Mouse (Mus musculus): ENCODE results near the gene Serpind1. TPM values are rescaled to one million over a fixed set of nuclear protein-coding genes. Genes with fewer than 3 reads are reported as not detected.

Gene Serpind1
- polyA plus RNA-seq, 1 experiment from 2014 or later, result 0.69 TPM

DNA sequence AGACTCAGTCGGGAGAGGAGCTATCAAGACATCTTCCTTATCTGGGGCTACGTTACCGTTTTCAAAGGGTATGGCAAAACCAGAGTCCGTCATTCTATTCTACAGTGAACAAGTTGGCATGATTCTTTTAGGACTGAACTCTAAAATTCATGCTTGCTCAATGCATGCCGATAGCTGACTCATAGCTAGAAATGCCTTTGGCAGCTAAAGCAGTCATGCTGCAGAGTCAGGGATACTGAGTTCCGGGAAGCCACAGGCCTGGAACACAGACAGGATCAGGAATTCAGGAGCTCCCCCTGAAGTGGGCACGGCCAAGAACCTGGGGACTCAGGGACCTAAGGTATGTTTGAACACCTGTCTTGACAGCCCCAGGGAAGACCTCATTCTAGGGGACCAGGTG is 14.6 kb upstream of the Serpind1 start:
- no peak for ATAC-seq (ENCODE audit: low FRiP score, low TSS enrichment)
- H3K4me2 ChIP-seq (replicated peaks; ENCODE audit: low read depth, low read length), result no peak overlapping the region
- no peak overlapping the region for H3K27ac ChIP-seq (ENCODE audit: low read length)
- no peaks in the 10 kb centered on the region for H3K4me1 ChIP-seq (ENCODE audit: insufficient read depth, low read length)
- no peaks in the 10 kb centered on the region for H3K27me3 ChIP-seq (ENCODE audit: insufficient read depth, low read length)
- no peaks in the 10 kb centered on the region for H3K9me3 ChIP-seq (ENCODE audit: low read length)
- WGBS, result 96% methylated on average over 7 of the region's 7 CpGs
- peaks cover 39% of the 10 kb centered on the region for H3K36me3 ChIP-seq (ENCODE audit: insufficient read depth, low read length)
- H3K4me3 ChIP-seq (ENCODE audit: low read length), result no peak overlapping the region
- H3K9ac ChIP-seq (replicated peaks; ENCODE audit: low read length), result no peak overlapping the region

DNA sequence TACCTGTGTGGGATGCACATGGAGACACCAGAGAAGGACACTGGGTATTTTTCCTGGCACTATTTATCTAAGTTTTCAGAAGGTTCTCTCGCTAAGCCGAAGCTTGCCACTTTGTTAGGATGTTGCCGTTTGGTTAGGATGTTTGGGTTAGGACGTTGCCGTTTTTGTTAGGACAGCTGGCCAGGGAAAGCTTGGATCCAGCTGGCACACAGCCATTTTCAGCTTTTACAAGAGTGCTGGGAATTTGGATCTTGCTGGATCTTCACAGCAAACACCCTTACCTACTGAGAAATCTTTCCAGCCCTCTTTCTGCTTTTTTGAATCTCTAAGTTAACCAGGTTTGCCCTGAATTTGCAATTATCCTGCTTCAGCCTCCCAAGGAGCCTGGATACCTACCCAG is 9.7 kb upstream of the Serpind1 start:
- no peaks in the 10 kb centered on the region for H3K4me1 ChIP-seq (ENCODE audit: insufficient read depth, low read length)
- no peak overlapping the region for H3K4me2 ChIP-seq (replicated peaks; ENCODE audit: low read depth, low read length)
- peaks cover 30% of the 10 kb centered on the region for H3K36me3 ChIP-seq (ENCODE audit: insufficient read depth, low read length)
- WGBS, result 77% methylated on average over 5 of the region's 5 CpGs
- H3K4me3 ChIP-seq (ENCODE audit: low read length), result no peak overlapping the region
- ATAC-seq (ENCODE audit: low FRiP score, low TSS enrichment), result no peak
- H3K9me3 ChIP-seq (ENCODE audit: low read length), result no peaks in the 10 kb centered on the region
- H3K27me3 ChIP-seq (ENCODE audit: insufficient read depth, low read length), result no peaks in the 10 kb centered on the region
- H3K9ac ChIP-seq (replicated peaks; ENCODE audit: low read length), result no peak overlapping the region
- no peak overlapping the region for H3K27ac ChIP-seq (ENCODE audit: low read length)

DNA sequence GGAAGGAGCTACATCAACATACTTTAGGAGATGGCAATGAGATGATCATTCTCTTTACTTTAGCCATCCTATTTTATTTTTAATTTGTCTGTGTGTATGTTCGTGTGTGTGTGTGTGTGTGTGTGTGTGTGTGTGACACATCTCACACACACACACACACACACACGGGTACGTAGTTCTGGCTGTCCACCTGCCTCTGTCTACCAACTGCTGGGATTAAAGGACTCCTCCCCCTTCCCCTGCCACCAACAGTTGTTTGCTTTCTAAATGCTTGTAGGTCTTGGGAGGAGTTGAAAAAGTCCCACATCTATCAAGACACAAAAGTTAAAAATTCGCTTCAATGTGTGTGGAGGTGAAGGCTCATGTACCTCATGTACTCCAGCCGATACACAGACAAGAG is 6.4 kb upstream of the Serpind1 start:
- peaks cover 21% of the 10 kb centered on the region; the same call in 1 of the 2 replicates for H3K36me3 ChIP-seq (ENCODE audit: insufficient read depth, low read length)
- H3K9me3 ChIP-seq (ENCODE audit: low read length), result no peaks in the 10 kb centered on the region
- H3K9ac ChIP-seq (replicated peaks; ENCODE audit: low read length), result no peak overlapping the region
- no peak for ATAC-seq (ENCODE audit: low FRiP score, low TSS enrichment)
- no peak overlapping the region for H3K27ac ChIP-seq (ENCODE audit: low read length)
- WGBS, result 90% methylated on average over 5 of the region's 5 CpGs
- no peak overlapping the region for H3K4me2 ChIP-seq (replicated peaks; ENCODE audit: low read depth, low read length)
- H3K27me3 ChIP-seq (ENCODE audit: insufficient read depth, low read length), result no peaks in the 10 kb centered on the region
- no peak overlapping the region for H3K4me3 ChIP-seq (ENCODE audit: low read length)
- no peaks in the 10 kb centered on the region for H3K4me1 ChIP-seq (ENCODE audit: insufficient read depth, low read length)

DNA sequence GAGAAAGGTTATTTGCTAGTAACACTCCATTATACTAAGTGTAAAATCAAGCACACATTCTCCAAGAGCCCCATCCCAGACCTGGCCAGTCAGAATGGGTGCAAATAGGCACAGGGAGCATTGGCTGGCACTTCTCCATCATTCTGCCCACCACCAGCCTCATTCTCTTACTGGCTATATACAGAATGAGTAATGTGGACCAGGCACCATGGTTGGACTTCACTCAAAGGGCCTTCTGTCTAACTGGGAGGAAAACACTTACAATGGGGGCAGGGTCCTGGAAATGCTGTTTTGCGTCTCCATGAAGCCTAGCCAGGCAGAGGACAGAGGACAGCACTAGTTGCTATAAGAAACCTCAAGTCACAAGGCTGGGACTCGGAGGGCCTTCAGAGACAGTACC is 5.1 kb upstream of the Serpind1 start:
- no peak overlapping the region for H3K27ac ChIP-seq (ENCODE audit: low read length)
- peaks cover 21% of the 10 kb centered on the region; the same call in 1 of the 2 replicates for H3K36me3 ChIP-seq (ENCODE audit: insufficient read depth, low read length)
- H3K9me3 ChIP-seq (ENCODE audit: low read length), result no peaks in the 10 kb centered on the region
- ATAC-seq (ENCODE audit: low FRiP score, low TSS enrichment), result no peak
- H3K27me3 ChIP-seq (ENCODE audit: insufficient read depth, low read length), result no peaks in the 10 kb centered on the region
- no peak overlapping the region for H3K4me2 ChIP-seq (replicated peaks; ENCODE audit: low read depth, low read length)
- H3K4me1 ChIP-seq (ENCODE audit: insufficient read depth, low read length), result no peaks in the 10 kb centered on the region
- H3K4me3 ChIP-seq (ENCODE audit: low read length), result no peak overlapping the region
- WGBS, result 91% methylated on average over 2 of the region's 2 CpGs
- H3K9ac ChIP-seq (replicated peaks; ENCODE audit: low read length), result no peak overlapping the region

DNA sequence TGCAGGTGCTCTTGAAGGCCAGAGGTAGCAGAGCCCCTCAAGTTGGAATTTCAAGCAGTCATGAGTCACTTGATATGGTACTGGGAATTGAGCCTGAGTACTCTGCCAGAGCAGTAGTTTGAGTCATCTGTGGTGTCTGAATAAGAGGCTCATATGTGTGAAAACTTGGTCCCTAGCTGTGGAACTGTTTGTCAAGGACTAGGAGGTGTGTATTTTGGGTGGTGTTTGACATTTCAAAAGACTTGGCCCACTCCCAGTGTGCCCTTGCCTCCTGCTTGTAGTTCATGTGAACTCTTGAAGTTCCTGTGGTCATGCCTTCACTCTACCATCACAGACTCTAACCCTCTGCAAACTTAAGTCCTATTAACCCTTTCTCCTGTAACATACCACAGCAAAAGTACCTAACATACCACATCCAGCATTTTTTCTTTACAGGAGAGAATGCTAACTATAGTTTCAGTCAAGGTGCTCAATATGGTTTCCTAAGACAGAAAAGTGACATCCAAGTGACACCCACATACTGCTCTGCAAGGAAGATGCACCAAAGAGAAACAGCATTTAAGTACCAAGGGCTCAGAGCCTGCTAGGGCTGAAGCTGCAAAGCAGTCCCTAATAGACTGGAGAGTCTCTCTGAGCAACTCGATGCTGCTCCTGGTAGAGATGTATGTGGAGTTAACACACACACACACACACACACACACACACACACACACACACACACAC is 1.2 kb upstream of the Serpind1 start:
- Histone ChIP-seq H3K4me2 (replicated peaks; ENCODE audit: low read depth, low read length) (no peak overlapping the region), H3K27me3 (ENCODE audit: insufficient read depth, low read length) (no peaks in the 10 kb centered on the region), H3K36me3 (ENCODE audit: insufficient read depth, low read length) (peaks cover 11% of the 10 kb centered on the region; the same call in 1 of the 2 replicates), H3K4me1 (ENCODE audit: insufficient read depth, low read length) (no peaks in the 10 kb centered on the region), H3K9ac (replicated peaks; ENCODE audit: low read length) (no peak overlapping the region), H3K4me3 (ENCODE audit: low read length) (no peak overlapping the region), H3K27ac (ENCODE audit: low read length) (no peak overlapping the region), H3K9me3 (ENCODE audit: low read length) (no peaks in the 10 kb centered on the region)
- ATAC-seq (ENCODE audit: low FRiP score, low TSS enrichment), result no peak
- WGBS, result 90% methylated on average over 1 of the region's 1 CpGs

- Histone ChIP-seq H3K36me3 (ENCODE audit: insufficient read depth, low read length) (peaks cover 3% of the 10 kb centered on the region; the same call in 1 of the 2 replicates), H3K9me3 (ENCODE audit: low read length) (no peaks in the 10 kb centered on the region), H3K4me3 (ENCODE audit: low read length) (no peak overlapping the region), H3K9ac (replicated peaks; ENCODE audit: low read length) (no peak overlapping the region), H3K4me2 (replicated peaks; ENCODE audit: low read depth, low read length) (no peak overlapping the region), H3K27me3 (ENCODE audit: insufficient read depth, low read length) (no peaks in the 10 kb centered on the region), H3K27ac (ENCODE audit: low read length) (no peak overlapping the region), H3K4me1 (ENCODE audit: insufficient read depth, low read length) (no peaks in the 10 kb centered on the region)
- 95% methylated on average over 5 of the region's 5 CpGs for WGBS
- ATAC-seq (ENCODE audit: low FRiP score, low TSS enrichment), result no peak; the same call in 1 of the 2 replicates
Measured at GRCm38 (mm10) chr16:17331855-17332254, 684 bp downstream of the Serpind1 start.

- no peaks in the 10 kb centered on the region for H3K27me3 ChIP-seq (ENCODE audit: insufficient read depth, low read length)
- ATAC-seq (ENCODE audit: low FRiP score, low TSS enrichment), result no peak
- no peaks in the 10 kb centered on the region for H3K9me3 ChIP-seq (ENCODE audit: low read length)
- H3K4me3 ChIP-seq (ENCODE audit: low read length), result no peak overlapping the region
- H3K4me1 ChIP-seq (ENCODE audit: insufficient read depth, low read length), result no peaks in the 10 kb centered on the region
- H3K4me2 ChIP-seq (replicated peaks; ENCODE audit: low read depth, low read length), result no peak overlapping the region
- H3K9ac ChIP-seq (replicated peaks; ENCODE audit: low read length), result no peak overlapping the region
- H3K27ac ChIP-seq (ENCODE audit: low read length), result no peak overlapping the region
- no peaks in the 10 kb centered on the region for H3K36me3 ChIP-seq (ENCODE audit: insufficient read depth, low read length)
Measured at GRCm38 (mm10) chr16:17334574-17334973, 3.4 kb downstream of the Serpind1 start.

DNA sequence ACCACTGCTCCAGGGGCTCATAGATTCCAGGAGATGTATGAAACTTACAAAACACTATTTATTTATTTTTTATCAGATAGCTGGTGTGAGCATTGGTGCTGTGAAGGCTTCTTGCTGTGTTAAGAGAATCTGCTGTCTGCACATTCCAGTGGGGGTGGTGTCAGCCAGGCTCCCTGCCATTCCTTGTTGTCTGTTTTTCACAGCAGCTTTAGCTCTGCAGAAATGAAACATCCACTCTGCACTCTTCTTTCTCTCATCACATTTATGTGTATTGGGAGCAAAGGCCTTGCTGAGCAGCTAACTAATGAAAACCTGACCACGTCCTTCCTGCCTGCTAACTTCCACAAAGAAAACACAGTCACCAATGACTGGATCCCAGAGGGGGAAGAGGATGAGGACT is 4.9 kb downstream of the Serpind1 start:
- 68% methylated on average over 1 of the region's 1 CpGs for WGBS
- H3K4me1 ChIP-seq (ENCODE audit: insufficient read depth, low read length), result no peaks in the 10 kb centered on the region
- H3K4me3 ChIP-seq (ENCODE audit: low read length), result no peak overlapping the region
- no peak overlapping the region for H3K27ac ChIP-seq (ENCODE audit: low read length)
- no peaks in the 10 kb centered on the region for H3K9me3 ChIP-seq (ENCODE audit: low read length)
- no peaks in the 10 kb centered on the region for H3K36me3 ChIP-seq (ENCODE audit: insufficient read depth, low read length)
- H3K27me3 ChIP-seq (ENCODE audit: insufficient read depth, low read length), result no peaks in the 10 kb centered on the region
- ATAC-seq (ENCODE audit: low FRiP score, low TSS enrichment), result no peak
- no peak overlapping the region for H3K9ac ChIP-seq (replicated peaks; ENCODE audit: low read length)
- no peak overlapping the region for H3K4me2 ChIP-seq (replicated peaks; ENCODE audit: low read depth, low read length)

DNA sequence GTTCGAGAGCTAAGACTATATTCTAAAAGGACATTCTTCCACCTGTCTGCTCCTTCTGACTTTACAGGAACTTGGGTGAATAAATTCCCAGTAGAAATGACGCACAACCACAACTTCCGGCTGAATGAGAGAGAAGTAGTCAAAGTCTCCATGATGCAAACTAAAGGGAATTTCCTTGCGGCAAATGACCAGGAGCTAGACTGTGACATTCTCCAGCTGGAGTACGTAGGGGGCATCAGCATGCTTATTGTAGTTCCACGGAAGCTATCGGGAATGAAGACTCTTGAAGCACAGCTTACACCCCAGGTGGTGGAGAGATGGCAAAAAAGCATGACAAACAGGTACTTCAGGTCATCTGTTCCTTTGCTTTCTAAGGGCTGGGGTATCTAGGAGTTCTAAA is 8.5 kb downstream of the Serpind1 start:
- Histone ChIP-seq H3K27me3 (ENCODE audit: insufficient read depth, low read length) (no peaks in the 10 kb centered on the region), H3K9me3 (ENCODE audit: low read length) (no peaks in the 10 kb centered on the region), H3K4me1 (ENCODE audit: insufficient read depth, low read length) (no peaks in the 10 kb centered on the region), H3K27ac (ENCODE audit: low read length) (no peak overlapping the region), H3K4me2 (replicated peaks; ENCODE audit: low read depth, low read length) (no peak overlapping the region), H3K36me3 (ENCODE audit: insufficient read depth, low read length) (peaks cover 12% of the 10 kb centered on the region; the same call in 1 of the 2 replicates), H3K4me3 (ENCODE audit: low read length) (no peak overlapping the region), H3K9ac (replicated peaks; ENCODE audit: low read length) (no peak overlapping the region)
- WGBS, result 87% methylated on average over 7 of the region's 7 CpGs
- ATAC-seq (ENCODE audit: low FRiP score, low TSS enrichment), result no peak

DNA sequence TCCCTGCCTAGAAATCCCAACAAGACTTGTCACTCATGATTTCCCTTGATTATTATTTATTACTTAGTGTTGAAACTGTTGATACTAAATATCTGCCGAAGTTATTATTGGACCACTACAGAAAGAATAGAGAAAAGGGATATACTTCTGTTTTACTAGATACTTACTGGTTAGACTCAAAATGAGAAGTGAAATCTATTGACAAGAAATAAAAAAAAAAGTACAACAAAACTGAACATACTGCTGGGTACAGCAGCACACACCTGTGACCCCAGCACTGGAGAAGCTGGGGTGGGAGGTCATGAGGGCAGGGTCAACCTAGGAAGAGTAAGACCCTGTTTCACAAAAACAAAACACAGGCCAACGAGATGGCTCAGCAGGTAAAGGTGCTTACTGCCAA is 9.5 kb downstream of the Serpind1 start:
- ATAC-seq (ENCODE audit: low FRiP score, low TSS enrichment), result no peak
- 89% methylated on average over 2 of the region's 2 CpGs for WGBS
- H3K4me3 ChIP-seq (ENCODE audit: low read length), result no peak overlapping the region
- H3K36me3 ChIP-seq (ENCODE audit: insufficient read depth, low read length), result peaks cover 12% of the 10 kb centered on the region; the same call in 1 of the 2 replicates
- no peaks in the 10 kb centered on the region for H3K4me1 ChIP-seq (ENCODE audit: insufficient read depth, low read length)
- H3K4me2 ChIP-seq (replicated peaks; ENCODE audit: low read depth, low read length), result no peak overlapping the region
- H3K27me3 ChIP-seq (ENCODE audit: insufficient read depth, low read length), result no peaks in the 10 kb centered on the region
- no peak overlapping the region for H3K27ac ChIP-seq (ENCODE audit: low read length)
- no peaks in the 10 kb centered on the region for H3K9me3 ChIP-seq (ENCODE audit: low read length)
- H3K9ac ChIP-seq (replicated peaks; ENCODE audit: low read length), result no peak overlapping the region

Measured in kidney, embryonic 16.5 days (tissue).